Mouse (Mus musculus) embryonic facial prominence, embryonic 15.5 days (tissue): ENCODE results near the gene Acp2. TPM values are rescaled to one million over a fixed set of nuclear protein-coding genes. Genes with fewer than 3 reads are reported as not detected.
"Not testable (repeated sequence)": the region's sequence is repeated elsewhere in the genome, so short reads cannot be mapped to it uniquely, and the experiment has no call there.

Experiments
- ATAC-seq: fragments of 200-750 bp; cut with Nextera tagmentation; 2 replicates; pipeline ENCODE4 v1.8.0; 2017; ENCODE audit warnings: low read depth, moderate TSS enrichment; ENCODE audit not compliant: insufficient number of reproducible peaks, low FRiP score, low TSS enrichment
- H3K27ac ChIP-seq: fragments of 300-500 bp; sonication (generic); replicated peaks from 2 replicates; pipeline ENCODE4 v1.5.1; 2015; ENCODE audit warnings: mild to moderate bottlenecking, inconsistent platforms
- H3K27me3 ChIP-seq: fragments of 300-500 bp; sonication (generic); 2 replicates; pipeline ENCODE4 v1.6.1; 2015; ENCODE audit warnings: inconsistent platforms
- H3K36me3 ChIP-seq: fragments of 300-500 bp; sonication (generic); 2 replicates; pipeline ENCODE4 v1.6.1; 2015; ENCODE audit warnings: mild to moderate bottlenecking, inconsistent platforms
- H3K4me1 ChIP-seq: fragments of 300-500 bp; sonication (generic); 2 replicates; pipeline ENCODE4 v1.6.1; 2015; ENCODE audit warnings: inconsistent platforms
- H3K4me2 ChIP-seq: fragments of 300-500 bp; sonication (generic); replicated peaks from 2 replicates; pipeline ENCODE4 v1.6.1; 2015; ENCODE audit warnings: mild to moderate bottlenecking, inconsistent platforms
- H3K4me3 ChIP-seq: fragments of 300-500 bp; sonication (generic); replicated peaks from 2 replicates; pipeline ENCODE4 v1.5.1; 2015; ENCODE audit warnings: mild to moderate bottlenecking, inconsistent platforms
- H3K9ac ChIP-seq: fragments of 300-500 bp; sonication (generic); 2 replicates; pipeline ENCODE4 v1.6.1; 2015; ENCODE audit warnings: inconsistent platforms
- H3K9me3 ChIP-seq: fragments of 300-500 bp; sonication (generic); replicated peaks from 2 replicates; pipeline ENCODE4 v1.6.1; 2016; ENCODE audit warnings: inconsistent platforms
- whole genome bisulfite sequencing: fragments of 180-500 bp; shearing (Covaris S2); methylation state at CpG from one replicate; pipeline ENCODE4 v1.1.7; 2015; 5-methylcytosine and 5-hydroxymethylcytosine counted together
- polyA plus RNA-seq: library from polyadenylated mRNA; unstranded; fragments of >200 nt; fragmentation: Nextera tagmentation; extraction: Ambion mirVana; gene quantifications from 2 replicates; pipeline ENCODE4 v1.2.1, GENCODE M21; 2015

The Acp2 gene
- polyA plus RNA-seq, 1 experiment from 2014 or later: 28.3 TPM

DNA sequence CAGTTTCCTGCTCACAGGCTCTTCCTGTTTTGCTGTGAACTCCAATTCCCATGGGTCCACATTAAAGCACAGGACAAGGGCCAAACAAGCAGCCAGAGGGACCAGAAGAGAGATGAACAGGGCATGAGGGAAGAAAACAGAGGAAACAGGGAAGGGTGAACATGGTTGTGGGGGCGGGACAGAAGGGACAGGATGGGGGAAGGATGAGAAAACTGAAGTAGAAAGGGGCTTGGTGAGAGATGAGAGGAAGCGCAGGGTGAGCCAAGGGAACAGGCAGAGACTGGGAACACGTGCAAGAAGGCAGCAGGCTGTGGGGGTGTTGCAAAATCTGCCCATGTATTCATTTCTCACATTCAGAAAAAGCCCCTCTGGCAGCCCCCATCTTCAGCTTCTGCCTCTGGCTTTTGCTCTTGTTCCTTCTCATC is 6.1 kb upstream of the Acp2 start:
- Histone ChIP-seq H3K4me2 (no peak overlapping the region), H3K27ac (no peak overlapping the region), H3K9ac (no peak overlapping the region), H3K36me3 (no peaks in the 10 kb centered on the region), H3K4me1 (peaks cover 15% of the 10 kb centered on the region; the same call in 1 of the 2 replicates), H3K27me3 (no peaks in the 10 kb centered on the region), H3K4me3 (no peak overlapping the region), H3K9me3 (no peaks in the 10 kb centered on the region)
- ATAC-seq: no peak
- WGBS: 60% methylated on average over 3 of the region's 3 CpGs

DNA sequence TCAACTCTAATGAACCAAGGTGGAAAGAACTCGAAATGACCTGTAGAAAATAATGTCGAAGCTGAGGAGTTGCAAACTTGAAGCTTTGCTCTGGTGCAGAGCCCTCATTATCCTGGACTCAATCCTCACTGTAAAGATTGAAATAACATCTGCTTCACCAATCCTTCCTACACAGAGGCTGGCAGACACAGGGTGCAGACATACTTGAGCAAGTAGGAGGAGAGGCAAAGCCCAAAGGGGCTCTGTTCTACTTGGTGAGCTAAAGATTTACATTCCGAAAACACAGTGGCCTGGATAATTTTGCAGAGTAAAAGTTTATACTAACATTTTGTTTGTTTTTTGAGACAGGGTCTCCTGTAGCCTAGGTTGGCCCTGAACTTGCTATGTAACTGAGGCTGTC is 3.8 kb upstream of the Acp2 start:
- 73% methylated on average over 3 of the region's 3 CpGs for WGBS
- no peak overlapping the region for H3K4me2 ChIP-seq
- peaks cover 30% of the 10 kb centered on the region for H3K4me1 ChIP-seq
- H3K27ac ChIP-seq: no peak overlapping the region
- H3K27me3 ChIP-seq: no peaks in the 10 kb centered on the region
- no peak overlapping the region for H3K9ac ChIP-seq
- H3K4me3 ChIP-seq: no peak overlapping the region
- H3K36me3 ChIP-seq: no peaks in the 10 kb centered on the region
- no peak for ATAC-seq
- H3K9me3 ChIP-seq: no peaks in the 10 kb centered on the region

DNA sequence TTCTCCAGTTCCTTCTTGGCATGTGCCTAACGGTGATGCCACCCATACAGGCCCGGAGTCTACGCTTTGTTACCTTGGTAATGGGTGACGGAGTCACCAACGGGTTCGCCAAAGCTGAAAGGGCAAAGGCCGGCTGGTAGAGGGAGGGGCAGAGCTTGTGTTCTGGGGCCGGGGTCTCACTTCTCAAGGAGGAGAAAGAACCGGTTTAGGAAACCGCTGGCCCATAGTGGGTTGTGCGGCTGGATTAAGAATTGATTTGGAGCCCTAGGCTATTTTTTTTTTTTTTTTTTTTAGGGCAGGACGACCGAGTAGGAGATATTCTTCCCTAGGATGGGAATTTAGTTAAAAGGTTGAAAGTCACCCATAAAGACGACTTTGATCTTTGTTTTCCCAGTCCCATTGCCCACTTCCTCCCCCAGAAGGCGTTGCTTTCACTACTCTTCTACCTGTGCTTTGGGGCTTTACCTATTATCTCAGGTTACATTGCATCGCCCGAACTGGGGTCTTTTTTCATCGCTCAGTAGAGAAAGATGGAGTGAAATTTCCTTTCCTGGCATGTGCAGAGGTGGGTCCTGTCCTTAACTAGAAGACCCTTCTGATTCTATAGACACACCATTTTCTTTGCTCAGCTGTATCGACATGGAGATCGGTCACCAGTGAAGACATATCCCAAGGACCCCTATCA is 429 bp downstream of the Acp2 start:
- H3K4me3 ChIP-seq: peak overlapping the region; percentile 79
- peaks cover 21% of the 10 kb centered on the region for H3K4me1 ChIP-seq
- H3K4me2 ChIP-seq: peak overlapping the region; percentile 65
- ATAC-seq: no peak
- H3K27ac ChIP-seq: peak overlapping the region; percentile 94
- peaks cover 30% of the 10 kb centered on the region for H3K36me3 ChIP-seq
- no peaks in the 10 kb centered on the region for H3K9me3 ChIP-seq
- 10% methylated on average over 20 of the region's 20 CpGs for WGBS
- H3K27me3 ChIP-seq: no peaks in the 10 kb centered on the region
- peak overlapping the region; percentile 73 for H3K9ac ChIP-seq

DNA sequence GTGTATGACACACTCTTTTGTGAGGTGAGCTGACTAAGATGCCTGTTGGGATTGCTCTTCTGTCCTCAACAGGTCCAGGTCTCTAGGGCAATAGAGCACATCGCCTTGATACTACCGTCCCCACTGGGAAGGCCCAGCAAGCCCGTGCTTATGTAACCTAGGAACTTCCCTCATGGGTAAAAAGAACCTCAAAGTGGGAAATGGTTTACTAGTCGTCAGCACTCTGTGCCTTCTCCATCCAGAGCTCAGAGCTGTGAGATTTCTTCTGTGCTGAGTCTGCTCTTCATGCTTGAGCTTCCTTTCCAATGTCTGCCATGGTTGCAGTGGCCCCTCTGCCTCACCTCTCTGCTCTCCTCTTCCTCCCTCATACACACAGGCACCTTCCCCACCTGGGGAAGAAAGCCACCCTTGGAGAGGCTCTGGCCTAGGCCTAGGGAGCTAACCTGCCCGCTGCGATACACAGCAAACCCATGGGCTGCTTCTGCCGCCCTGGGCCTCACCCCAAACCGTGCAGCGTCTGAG is 3.6 kb downstream of the Acp2 start:
- Histone ChIP-seq H3K4me2 (no peak overlapping the region), H3K4me3 (no peak overlapping the region), H3K27me3 (no peaks in the 10 kb centered on the region), H3K36me3 (peaks cover 59% of the 10 kb centered on the region), H3K27ac (no peak overlapping the region), H3K9ac (no peak overlapping the region), H3K4me1 (peaks cover 21% of the 10 kb centered on the region), H3K9me3 (no peaks in the 10 kb centered on the region)
- WGBS: 85% methylated on average over 9 of the region's 9 CpGs
- no peak for ATAC-seq

DNA sequence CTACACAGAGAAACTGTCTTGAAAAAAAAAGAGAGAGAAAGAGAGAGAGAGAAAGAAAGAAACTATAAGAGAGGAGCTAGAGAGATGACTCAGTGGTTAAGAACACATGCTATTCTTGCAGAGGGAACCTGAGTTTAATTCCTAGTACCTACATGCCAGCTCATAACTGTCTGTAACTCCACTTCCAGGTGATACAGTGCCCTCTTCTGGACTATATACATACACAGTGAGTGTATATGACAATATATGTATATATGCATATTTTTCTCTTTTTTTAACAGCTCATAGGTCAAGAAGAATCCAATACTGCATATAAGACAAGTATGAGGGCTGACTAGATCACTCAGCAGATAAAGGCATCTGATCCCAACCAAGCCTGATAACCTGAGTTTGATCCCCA is 10.6 kb downstream of the Acp2 start:
- H3K27me3 ChIP-seq: no peaks in the 10 kb centered on the region
- no peak overlapping the region for H3K9ac ChIP-seq
- no peaks in the 10 kb centered on the region for H3K9me3 ChIP-seq
- no peak for ATAC-seq
- H3K4me2 ChIP-seq: no peak overlapping the region
- peaks cover 66% of the 10 kb centered on the region for H3K36me3 ChIP-seq
- H3K27ac ChIP-seq: no peak overlapping the region
- no peak overlapping the region for H3K4me3 ChIP-seq
- no peaks in the 10 kb centered on the region for H3K4me1 ChIP-seq

DNA sequence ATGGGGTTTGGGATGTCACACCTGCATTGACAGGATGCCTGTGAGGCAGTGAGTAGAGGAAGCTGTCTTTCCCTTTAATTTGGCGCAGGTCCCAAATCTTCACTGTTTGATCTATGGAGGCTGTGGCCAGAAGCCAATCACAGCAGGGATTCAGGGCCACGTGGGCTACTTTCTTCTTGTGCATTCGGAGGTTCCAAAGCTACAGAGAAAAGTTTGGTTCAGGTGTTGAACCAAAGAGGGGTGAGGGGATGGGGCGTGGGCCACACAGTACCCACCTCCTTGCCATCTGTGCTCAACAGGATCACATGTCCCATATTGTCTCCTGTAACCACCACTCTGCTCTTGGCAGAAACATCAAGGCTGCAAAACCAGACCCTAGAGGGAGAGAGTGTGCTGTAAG is 14.3 kb downstream of the Acp2 start:
- Histone ChIP-seq H3K4me1 (no peaks in the 10 kb centered on the region), H3K9ac (no peak overlapping the region), H3K27me3 (no peaks in the 10 kb centered on the region), H3K36me3 (peaks cover 34% of the 10 kb centered on the region), H3K4me2 (no peak overlapping the region), H3K9me3 (no peaks in the 10 kb centered on the region), H3K4me3 (no peak overlapping the region), H3K27ac (no peak overlapping the region)
- WGBS: 58% methylated on average over 4 of the region's 4 CpGs
- ATAC-seq: no peak

DNA sequence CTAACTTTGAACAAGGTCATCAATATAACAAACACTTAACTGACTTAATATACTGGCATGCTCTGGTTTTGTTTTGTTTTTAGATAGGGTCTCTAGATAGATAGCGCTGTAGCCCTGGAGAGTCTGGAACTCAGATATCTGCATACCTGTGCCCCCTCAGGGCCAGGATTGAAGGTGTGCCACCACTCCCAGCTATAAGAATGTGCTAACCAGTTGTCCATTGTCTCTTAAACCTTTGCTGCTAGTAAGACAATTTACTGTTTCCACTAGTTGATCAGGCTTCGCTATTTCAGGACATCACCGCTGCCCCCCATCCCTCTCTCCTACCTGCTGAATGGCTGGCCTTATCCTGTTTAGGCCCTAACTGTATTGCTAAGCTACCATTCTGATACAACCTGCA is 17.8 kb downstream of the Acp2 start:
- no peak for ATAC-seq

DNA sequence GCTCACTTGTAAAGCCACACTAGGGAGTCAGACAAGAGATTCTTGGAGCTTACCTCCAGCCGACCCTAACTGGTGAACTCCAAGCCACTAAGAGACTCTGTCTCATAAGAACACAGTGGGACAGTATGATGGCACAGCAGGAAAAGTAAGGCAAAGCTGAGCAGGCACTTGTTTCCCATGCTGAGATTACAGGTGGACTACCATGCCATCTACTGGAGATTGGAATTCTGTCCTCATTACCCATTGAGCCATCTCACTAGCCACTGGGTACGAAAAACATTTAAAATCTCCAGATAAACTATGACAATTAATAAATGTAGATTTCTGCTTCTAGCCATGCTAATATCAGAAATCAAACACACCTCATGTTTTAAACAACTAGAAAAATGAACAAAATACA is 20.9 kb downstream of the Acp2 start:
- WGBS: 82% methylated on average over 2 of the region's 2 CpGs
- H3K4me1 ChIP-seq: no peaks in the 10 kb centered on the region
- no peaks in the 10 kb centered on the region for H3K9me3 ChIP-seq
- H3K27me3 ChIP-seq: no peaks in the 10 kb centered on the region
- ATAC-seq: no peak
- peaks cover 3% of the 10 kb centered on the region; the same call in 1 of the 2 replicates for H3K36me3 ChIP-seq
- no peak overlapping the region for H3K9ac ChIP-seq
- H3K4me2 ChIP-seq: no peak overlapping the region
- no peak overlapping the region for H3K27ac ChIP-seq
- no peak overlapping the region for H3K4me3 ChIP-seq

More for the DNA sequence above, 17.8 kb downstream of the Acp2 start:
- 95% methylated on average over 3 of the region's 3 CpGs for WGBS
- no peaks in the 10 kb centered on the region for H3K4me1 ChIP-seq
- no peak overlapping the region for H3K27ac ChIP-seq
- H3K9ac ChIP-seq: no peak overlapping the region
- no peaks in the 10 kb centered on the region for H3K9me3 ChIP-seq
- no peak overlapping the region for H3K4me3 ChIP-seq
- no peaks in the 10 kb centered on the region for H3K27me3 ChIP-seq
- peaks cover 13% of the 10 kb centered on the region; the same call in 1 of the 2 replicates for H3K36me3 ChIP-seq
- H3K4me2 ChIP-seq: no peak overlapping the region

DNA sequence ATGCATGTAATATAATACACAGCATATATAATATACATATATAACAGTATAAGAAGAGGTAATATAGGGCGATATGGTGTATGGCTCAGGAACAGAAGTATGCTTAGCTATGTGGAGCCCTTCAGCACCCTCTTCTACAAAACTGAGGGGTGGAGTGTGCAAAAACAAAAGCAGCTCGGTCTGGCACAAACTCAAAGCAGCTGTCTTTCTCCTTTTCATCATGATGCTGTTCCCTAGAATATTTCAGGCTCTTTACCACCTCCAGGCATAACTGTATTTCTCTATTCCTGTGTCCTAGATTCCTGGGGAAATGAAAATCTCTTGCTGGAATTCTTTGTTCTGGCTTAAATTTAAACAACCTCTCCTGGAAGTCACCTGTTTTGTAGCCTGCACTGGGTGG is 27.1 kb downstream of the Acp2 start:
- no peak for ATAC-seq
- H3K27ac ChIP-seq: no peak overlapping the region
- no peak overlapping the region for H3K4me3 ChIP-seq
- H3K9ac ChIP-seq: no peak overlapping the region
- H3K9me3 ChIP-seq: no peaks in the 10 kb centered on the region
- H3K4me2 ChIP-seq: no peak overlapping the region
- H3K36me3 ChIP-seq: peaks cover 5% of the 10 kb centered on the region; the same call in 1 of the 2 replicates
- H3K27me3 ChIP-seq: no peaks in the 10 kb centered on the region
- H3K4me1 ChIP-seq: no peaks in the 10 kb centered on the region
- WGBS: 53% methylated on average over 2 of the region's 2 CpGs

DNA sequence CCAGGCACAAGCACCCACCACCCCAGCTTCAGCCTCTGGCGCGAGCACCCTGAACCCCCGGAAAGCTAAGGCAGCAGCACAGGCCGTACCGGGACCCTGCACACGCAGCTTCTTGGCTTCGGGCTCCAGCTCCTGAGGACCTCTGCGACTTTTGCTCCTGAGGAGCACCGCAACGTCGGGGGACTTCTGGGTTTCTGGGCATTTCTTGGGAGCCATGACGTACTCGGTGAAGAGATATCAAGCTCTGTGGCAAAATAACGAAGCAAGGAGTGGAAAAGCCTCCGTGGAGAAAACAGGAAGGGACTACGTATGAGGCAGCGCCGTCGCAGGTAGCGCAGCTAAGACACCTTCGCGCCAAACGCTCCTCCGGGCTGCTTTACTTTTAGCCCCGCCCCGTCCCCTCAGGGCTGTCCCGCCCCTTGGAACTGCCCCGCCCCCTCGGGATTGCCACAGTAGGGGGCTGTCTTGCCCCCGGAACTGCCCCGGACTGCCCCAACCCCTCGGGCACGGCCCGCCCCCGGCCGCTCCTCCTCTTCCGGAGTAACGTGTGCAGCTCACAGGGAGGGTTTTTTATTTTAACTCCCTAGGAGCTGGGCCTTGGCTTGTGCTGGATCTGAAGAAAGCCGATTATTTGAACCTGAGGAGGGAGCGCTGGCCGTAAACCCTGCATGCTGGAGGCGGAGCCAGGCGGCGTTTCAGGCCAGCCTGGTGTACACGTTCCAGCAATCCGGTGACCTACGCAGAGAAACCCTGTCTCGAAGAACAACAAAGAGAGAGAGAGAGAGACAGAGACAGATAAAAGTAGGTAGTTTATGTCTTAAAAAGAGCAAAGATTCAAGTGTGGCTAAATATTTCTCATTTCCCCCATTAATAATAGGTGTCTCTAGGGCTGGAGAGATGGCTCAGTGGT is 34.2 kb downstream of the Acp2 start, which contains the start of gene Ddb2:
TSS of gene Ddb2 (minus strand) at position 382 of the 910 bp plus-strand sequence.
- H3K4me2 ChIP-seq: peak within 1 kb of the TSS; percentile 84
- H3K36me3 ChIP-seq: peaks cover 3% of the 10 kb centered on the region; the same call in 1 of the 2 replicates
- peak; percentile 99 for ATAC-seq
- no peaks in the 10 kb centered on the region for H3K27me3 ChIP-seq
- under 1% methylated on average over 48 of the region's 48 CpGs for WGBS
- H3K27ac ChIP-seq: peak within 1 kb of the TSS; percentile 96
- H3K4me3 ChIP-seq: peak within 1 kb of the TSS; percentile 70
- H3K9ac ChIP-seq: peak within 1 kb of the TSS; percentile 51
- H3K4me1 ChIP-seq: peaks cover 10% of the 10 kb centered on the region
- H3K9me3 ChIP-seq: no peaks in the 10 kb centered on the region

DNA sequence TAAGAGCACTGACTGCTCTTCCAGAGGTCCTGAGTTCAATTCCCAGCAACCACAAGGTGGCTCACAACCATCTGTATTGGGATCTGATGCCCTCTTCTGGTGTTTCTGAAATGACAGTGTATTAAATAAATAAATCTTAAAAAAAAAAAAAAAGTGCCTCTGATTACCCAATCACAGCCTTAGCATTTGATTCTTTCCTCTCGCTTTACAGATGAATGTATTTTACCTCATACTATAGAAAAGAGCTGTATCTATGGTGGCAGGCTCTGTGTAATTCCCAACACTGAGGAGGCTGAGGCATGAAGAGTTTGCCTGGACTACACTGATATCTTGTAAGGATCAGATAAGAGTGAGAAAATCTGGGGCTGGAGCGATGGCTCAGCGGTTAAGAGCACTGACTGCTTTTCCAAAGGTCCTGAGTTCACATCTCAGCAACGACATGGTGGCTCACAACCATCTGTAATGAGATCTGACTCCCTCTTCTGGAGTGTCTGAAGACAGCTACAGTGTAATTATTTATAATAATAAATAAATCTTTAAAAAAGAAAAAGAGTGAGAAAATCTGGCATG is 34.9 kb downstream of the Acp2 start:
- Histone ChIP-seq H3K27ac (peak overlapping the region; percentile 96), H3K4me3 (peak overlapping the region; percentile 70), H3K9ac (0 out of 2 replicates have a peak overlapping the region, but pooled peaks have one; percentile 51), H3K4me2 (peak overlapping the region; percentile 84)
- not testable (repeated sequence) for H3K4me1 ChIP-seq, H3K27me3 ChIP-seq, H3K9me3 ChIP-seq, H3K36me3 ChIP-seq
- WGBS: 19% methylated on average over 4 of the region's 4 CpGs
- ATAC-seq: peak; percentile 12; the same call in 1 of the 2 replicates
